Mouse (Mus musculus) adrenal gland, postnatal 4 days (tissue): Measurements from ENCODE around the gene Tbp. TPM values are rescaled to one million over a fixed set of nuclear protein-coding genes. Genes with fewer than 3 reads are reported as not detected.
A peak's percentile ranks its signal among the peaks of the same experiment; 100 is the strongest.
"Not testable (repeated sequence)": the region's sequence is repeated elsewhere in the genome, so short reads cannot be mapped to it uniquely, and the experiment has no call there.

Experiments used
- DNase-seq, 2 experiments: peaks; one replicate each; pipeline ENCODE4 v3.0.0; 2021 to 2022; ENCODE audit warnings: low spot score in 2 of 2, mixed read lengths in 2 of 2
- total RNA-seq, 2 experiments: library from RNA; stranded (reverse); gene quantifications; 2 replicates each; pipeline ENCODE4 v1.2.3; 2021

Gene Tbp
- total RNA-seq, 2 experiments from 2014 or later: 44.1 to 45.5 TPM

DNA sequence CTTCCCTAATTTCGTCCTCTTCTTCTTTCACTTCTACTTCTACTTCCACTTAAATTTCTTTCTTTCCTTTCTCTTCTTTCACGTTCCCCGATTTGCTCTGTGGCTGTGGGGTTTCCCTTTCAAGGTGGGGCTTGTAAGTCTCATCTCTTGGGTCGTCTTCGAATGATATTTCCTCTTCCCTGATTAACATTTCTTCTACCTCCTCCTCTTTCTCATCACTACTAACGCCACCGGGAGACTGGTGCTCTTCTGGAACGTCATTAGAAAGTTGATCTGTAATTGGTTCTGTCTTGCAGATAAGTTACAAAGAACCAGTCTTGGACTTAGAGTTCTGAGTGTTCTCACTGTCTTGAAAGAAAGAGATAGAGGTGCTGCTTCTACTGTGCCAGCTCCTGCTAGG is 36.3 kb downstream of the Tbp start:
- no peak for DNase-seq

DNA sequence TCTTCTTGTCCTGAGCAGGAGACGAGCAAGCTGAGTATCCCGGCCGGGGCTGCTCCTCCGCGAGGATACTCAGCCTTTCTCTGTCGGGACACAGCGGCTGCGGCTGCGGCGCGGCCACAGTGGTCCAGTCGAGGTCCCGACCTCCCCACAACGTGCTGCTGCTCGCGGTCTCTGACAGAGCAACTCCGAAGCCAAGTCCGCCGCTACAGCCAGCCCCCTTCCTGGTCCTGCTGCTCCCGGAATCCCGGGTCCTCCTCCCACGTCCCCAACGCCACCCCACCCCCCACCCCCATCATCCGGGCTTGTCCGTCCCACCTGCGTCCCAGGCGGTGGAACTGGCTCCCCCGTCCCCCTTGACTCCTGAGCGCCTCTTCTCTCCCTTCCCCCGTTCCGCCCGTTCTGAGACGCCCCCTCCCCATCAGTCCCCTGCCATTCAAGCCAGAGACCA is 36.8 kb downstream of the Tbp start:
- no peak for DNase-seq

DNA sequence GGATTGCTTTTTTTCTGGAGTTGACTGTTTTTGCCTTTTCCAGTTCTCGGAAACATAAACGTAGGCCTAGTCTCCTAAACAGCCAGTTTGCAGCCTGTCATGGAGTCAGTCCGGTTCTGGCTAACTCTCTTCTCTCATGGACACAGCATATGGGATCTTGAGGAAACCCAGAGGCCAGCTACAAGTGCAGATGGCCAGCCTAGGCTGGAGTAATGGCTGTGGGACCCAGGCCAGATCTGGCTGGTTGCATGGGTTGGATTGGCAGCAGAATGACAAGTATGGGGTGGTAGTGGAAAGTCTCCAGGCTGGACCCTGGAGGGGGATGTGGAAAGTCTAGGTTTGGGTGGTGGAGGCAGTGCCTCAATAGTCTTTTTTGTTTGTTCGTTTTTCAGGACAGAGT is 40.6 kb downstream of the Tbp start:
- no peak for DNase-seq

DNA sequence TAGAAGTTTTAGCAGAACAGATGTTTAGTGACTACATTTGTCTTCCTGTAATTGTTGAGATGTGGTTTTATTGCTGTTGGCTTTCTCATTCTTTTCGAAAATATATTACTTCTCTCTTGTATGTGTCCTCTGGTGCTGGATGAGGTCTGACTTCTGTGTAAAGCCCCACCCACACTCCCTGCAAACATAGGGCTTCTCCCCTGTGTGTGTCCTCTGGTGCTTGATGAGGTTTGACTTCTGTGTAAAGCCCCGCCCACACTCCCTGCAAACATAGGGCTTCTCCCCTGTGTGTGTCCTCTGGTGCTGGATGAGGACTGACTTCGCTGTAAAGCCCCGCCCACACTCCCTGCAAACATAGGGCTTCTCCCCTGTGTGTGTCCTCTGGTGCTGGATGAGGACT is 44.2 kb downstream of the Tbp start:
- not testable (repeated sequence) for DNase-seq

DNA sequence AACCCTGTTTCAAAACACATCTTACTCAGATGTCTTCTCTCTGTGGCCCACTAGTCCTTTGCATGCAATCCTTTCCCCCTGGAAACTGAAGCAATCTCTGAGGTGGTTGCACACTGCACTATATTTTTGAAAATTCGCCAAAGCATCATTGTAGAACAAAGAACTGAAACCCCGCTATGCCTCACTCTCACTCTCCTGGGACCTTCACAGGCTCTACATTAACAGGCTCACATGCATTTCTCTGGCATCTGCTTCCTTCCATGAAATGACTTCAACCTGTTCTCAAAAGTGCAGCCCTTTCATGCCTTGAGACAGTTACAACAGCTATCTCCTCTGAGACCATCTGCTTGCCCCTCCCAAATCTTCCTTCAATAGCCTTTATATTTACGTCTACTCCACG is 46.8 kb downstream of the Tbp start:
- no peak for DNase-seq

DNA sequence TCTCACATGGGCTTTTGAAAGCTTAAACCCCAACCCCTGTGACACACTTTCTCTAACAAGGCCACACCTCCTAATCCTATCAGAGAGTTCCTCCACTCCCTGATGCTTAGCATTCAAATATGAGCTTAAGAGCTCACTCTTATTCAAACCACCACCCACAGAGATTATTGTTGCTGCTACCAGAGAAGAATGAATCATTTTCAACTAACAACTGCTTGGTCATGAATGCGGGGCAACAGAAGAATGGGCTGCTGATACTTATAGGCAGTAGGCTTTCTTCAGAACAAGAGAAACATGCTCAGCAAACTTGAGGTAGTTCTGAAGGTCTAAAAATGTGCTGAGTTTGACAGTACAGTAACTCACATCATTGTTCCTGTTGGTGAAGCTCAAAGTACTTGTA is 50.0 kb downstream of the Tbp start:
- no peak for DNase-seq

DNA sequence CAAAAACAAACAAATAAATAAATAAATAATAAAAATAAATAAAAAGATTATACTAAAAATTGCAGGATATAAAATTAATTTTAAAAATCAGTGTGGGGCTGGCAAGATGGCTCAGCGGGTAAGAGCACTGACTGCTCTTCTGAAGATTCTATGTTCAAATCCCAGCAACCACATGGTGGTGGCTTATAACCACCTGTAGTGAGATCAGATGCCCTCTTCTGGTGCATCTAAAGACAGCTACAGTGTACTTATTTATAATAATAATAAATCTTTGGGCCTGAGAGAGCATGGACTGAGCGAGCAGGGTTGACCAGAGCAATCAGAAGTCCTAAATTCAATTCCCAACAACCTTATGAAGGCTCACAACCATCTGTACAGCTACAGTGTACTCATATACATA is 60.3 kb downstream of the Tbp start:
- no peak for DNase-seq

DNA sequence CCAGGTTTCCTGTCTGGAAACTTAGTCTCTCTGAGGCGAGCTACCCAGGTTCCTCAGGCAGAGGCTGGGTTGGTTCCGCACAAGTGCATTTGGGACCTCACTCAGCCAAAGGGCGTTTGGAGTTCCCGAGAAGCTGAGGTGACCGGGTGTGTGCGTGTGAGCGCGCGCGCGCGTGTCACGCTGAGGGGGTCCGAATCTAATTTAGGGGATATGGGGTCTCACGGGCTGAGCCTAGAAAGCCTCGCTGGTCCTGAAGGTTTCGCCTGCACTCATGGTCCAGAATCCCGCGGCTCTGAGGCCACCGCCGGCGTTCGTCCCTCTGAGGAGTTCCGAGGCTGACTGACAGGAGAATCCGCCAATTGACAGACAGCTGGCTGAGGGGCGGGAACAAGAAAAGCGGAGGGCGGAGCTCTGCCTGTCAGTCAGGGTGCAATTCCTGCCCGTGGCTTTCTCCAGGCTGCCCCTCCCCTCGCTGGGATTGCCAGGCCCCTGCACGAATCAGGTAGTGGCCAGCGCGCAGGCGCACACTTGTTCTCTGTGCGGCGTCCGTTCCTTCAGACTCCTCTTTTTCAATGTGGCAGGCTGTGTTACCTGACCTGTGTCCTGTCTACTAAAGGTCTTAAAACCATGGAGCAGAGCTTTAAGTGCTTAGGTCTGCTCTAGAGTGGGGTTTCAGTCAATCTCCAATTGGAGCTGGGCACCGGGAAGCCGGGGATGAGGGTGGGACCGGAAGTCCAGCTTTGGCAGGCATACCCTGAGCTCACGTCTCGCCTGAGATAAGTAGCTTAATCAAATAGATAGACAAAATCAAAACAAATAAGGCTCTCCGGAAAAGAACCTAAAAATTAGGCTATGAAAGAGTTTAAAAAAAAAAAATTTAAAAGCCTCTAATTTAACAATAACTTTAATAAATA is 64.6 kb downstream of the Tbp start, which contains the start of gene Prdm9:
TSS of gene Prdm9 (minus strand) at position 341 of the 914 bp plus-strand sequence.
- DNase-seq: peak; percentile 98

DNA sequence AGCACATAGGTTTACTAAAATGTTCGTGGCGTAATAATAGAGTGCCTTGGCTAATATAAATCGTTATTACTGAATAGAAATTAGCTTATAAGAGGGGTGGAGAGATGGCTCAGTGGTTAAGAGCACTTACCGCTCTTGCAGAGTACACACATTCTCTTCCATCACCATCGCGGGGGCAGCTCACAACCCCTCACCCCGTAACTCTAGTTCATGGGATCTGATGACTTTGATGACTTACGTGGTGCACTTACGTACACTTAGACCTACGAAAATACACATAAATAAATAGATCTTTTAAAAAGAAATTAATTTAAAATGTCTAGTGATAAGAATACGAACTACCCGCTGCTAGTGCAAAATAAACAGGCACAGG is 65.2 kb downstream of the Tbp start:
- no peak for DNase-seq

DNA sequence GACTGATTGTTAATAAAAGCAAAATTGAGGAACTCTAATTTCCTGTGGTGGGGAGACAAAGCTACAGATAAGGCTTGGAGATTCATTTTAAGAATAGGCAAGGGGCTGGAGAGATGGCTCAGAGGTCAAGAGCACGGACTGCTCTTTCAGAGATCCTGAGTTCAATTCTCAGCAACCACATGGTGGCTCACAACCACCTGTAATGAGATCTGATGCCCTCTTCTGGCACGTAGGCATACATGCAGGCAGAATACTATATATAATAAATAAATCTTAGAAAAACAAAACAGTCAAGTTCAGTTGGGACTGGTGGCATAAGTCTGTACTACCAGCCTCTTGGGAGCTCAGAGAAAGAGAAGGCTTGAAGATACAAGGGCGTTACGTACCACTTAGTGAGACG is 67.2 kb downstream of the Tbp start:
- no peak for DNase-seq

DNA sequence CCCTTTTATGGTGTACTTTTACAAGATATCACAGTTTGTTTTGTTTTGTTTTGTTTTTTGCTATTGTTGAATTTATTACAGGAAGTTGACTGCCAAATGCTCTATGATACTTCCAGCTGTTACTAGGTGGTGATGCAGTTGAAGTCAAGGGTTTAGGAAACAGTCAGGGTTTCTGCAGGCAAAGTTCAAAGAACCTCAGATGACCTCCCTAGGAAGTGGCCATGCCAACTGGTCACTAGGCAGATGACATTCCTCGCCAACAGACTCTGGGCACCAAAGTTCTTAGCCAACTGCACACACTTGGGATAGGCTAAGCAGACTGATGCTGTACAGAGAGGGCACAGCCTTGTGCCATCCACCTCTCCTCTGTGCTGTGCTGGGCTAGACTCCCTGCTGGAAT is 75.4 kb downstream of the Tbp start:
- no peak for DNase-seq

DNA sequence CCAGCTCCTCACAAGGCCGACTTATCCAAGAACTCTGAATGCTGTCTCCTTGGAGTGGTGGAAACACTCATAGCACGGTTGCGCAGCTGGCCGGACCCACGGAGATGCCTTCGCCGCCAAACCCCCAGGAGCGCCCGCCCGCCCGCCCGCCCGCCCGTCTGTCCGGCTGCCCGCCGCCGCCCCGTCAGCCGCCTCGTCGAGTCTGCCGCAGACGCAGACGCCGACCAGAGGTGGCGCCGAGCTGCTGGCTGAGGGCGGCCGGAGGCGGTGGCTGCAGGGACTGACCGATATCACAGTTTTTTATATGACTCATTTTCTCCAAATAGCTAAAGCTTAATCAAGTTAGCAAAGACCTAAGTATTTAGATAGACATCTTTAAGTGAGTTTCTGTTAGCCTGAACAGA is 77.6 kb downstream of the Tbp start:
- peak in 1 of 2 experiments; percentile 3 for DNase-seq

Other genes with a start within 250 kb of the Tbp start
- 10 to 100 TPM in 1 of 2 experiments, 1 to 10 TPM in 1; 6.6 to 15.7 TPM for gene Dll1, start 123.0 kb upstream of the Tbp start, total RNA-seq
- gene Fam120b, start 103.7 kb upstream of the Tbp start, total RNA-seq: 10 to 100 TPM; 19.2 to 23.6 TPM
- gene Psmb1, start 137 bp upstream of the Tbp start, total RNA-seq: 100 to 1,000 TPM; 174 to 182 TPM
- 10 to 100 TPM; 34.3 to 40.0 TPM for gene Pdcd2, start 27.4 kb downstream of the Tbp start, total RNA-seq
- 1 to 10 TPM; 5.1 to 6.5 TPM for gene Prdm9, start 64.5 kb downstream of the Tbp start, total RNA-seq
- 10 to 100 TPM; 39.4 TPM for gene Chd1, start 205.1 kb downstream of the Tbp start, total RNA-seq